Mouse (Mus musculus): Measurements from ENCODE around the gene Spp1. TPM values are rescaled to one million over a fixed set of nuclear protein-coding genes. Genes with fewer than 3 reads are reported as not detected.
"Not testable (repeated sequence)": the region's sequence is repeated elsewhere in the genome, so short reads cannot be mapped to it uniquely, and the experiment has no call there.

Gene Spp1
- total RNA-seq, 1 experiment: 654 TPM

DNA sequence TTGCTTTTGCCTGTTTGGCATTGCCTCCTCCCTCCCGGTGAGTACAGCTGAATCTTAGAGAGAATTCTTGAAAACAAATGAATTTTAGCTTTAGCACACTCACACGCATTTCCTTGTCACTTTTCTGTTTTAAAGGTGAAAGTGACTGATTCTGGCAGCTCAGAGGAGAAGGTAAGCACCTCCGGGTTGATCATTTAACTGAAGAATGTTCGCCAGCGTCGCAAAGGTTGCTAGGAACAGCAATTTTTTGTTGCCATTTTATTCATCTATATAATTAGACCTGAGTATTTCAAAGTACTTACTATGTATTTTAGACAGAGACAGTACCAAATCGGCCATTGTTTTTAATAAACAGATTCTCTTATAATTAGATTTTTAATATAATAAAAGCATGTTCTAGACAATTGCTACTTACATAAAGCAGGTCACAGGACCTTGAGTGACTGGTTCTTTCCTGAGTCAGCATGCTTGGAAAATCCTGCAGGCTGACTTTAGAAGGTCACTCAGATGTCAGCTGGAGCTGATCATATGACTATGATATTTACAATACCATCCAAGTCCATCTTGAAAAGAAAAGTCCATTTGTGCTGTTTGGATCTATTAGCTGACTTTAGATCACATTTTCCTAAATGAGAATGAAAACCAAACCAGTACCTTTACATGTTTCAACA is 1.6 kb downstream of the Spp1 start:
- TF ChIP-seq CHD2 (IDR thresholded peaks at IDR 0.05; ENCODE audit: low read depth, low read length) (no peak), ZNF384 (IDR thresholded peaks at IDR 0.05; ENCODE audit: low read depth, low read length) (no peak), HCFC1 (IDR thresholded peaks at IDR 0.05; ENCODE audit: borderline replicate concordance, insufficient read depth, low read length) (no peak), MAFK (IDR thresholded peaks at IDR 0.05; ENCODE audit: insufficient read depth, low read depth, low read length) (peak; percentile 61; the same call in 1 of the 2 replicates), ZC3H11A (IDR thresholded peaks at IDR 0.05; ENCODE audit: borderline replicate concordance, low read depth, low read length) (no peak)
- DNase-seq (ENCODE audit: low read depth, low spot score): no peak
- in situ Hi-C loops (cut with MboI; ENCODE audit: low sequenced_read_pairs in 2 of 2, unreplicated experiment in 2 of 2): no loop called here
- H3K4me1 ChIP-seq (ENCODE audit: control insufficient read depth in 2 of 2, insufficient read depth in 2 of 2, low read length in 2 of 2, poor library complexity in 1 of 2): peaks cover 15 to 18% of the 10 kb centered on the region in 2 experiments
- H3K9me3 ChIP-seq (ENCODE audit: control insufficient read depth, insufficient read depth, low read depth, low read length): no peaks in the 10 kb centered on the region
- H3K36me3 ChIP-seq (ENCODE audit: control insufficient read depth, insufficient read depth, low read length, poor library complexity, severe bottlenecking): peaks cover 17% of the 10 kb centered on the region
- peak overlapping the region; percentile 47; the same call in 1 of the 2 replicates for H3K9ac ChIP-seq (ENCODE audit: insufficient read depth, low read depth, low read length, poor library complexity, severe bottlenecking)
- H3K27ac ChIP-seq (ENCODE audit: insufficient read depth, low read depth, low read length, poor library complexity, severe bottlenecking): peak overlapping the region; percentile 70; the same call in 1 of the 2 replicates
- H3K4me3 ChIP-seq (ENCODE audit: insufficient read depth in 1 of 2, low read depth in 1 of 2, low read length in 2 of 2, poor library complexity in 1 of 2, severe bottlenecking in 1 of 2): peak overlapping the region; percentile 61 to 65

DNA sequence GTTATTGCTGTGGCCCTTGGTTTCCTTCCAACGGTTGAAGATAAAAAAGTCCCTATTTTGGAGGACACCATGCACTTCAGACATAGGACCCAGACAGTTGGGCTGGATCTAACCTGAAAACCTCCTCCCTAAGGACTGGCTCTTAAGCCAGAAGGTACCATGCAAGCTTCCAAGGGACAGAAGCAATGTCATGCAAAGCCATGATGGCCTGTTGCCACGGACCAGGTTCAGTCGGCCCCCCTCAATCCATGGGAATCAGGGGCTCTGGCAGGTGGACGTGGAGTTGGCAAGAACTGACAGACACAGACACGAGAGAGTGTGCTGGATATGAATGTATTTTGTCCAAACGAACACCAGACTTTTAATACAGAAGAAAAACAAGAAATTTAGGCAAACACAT is 7.5 kb downstream of the Spp1 start:
- DNase-seq (ENCODE audit: low read depth, low spot score): no peak
- Histone ChIP-seq H3K4me1 (ENCODE audit: control insufficient read depth in 2 of 2, insufficient read depth in 2 of 2, low read length in 2 of 2, poor library complexity in 1 of 2) (peaks cover 6 to 14% of the 10 kb centered on the region in 2 experiments), H3K9me3 (ENCODE audit: control insufficient read depth, insufficient read depth, low read depth, low read length) (no peaks in the 10 kb centered on the region), H3K9ac (ENCODE audit: insufficient read depth, low read depth, low read length, poor library complexity, severe bottlenecking) (0 out of 2 replicates have a peak overlapping the region, but pooled peaks have one; percentile 5), H3K27ac (ENCODE audit: insufficient read depth, low read depth, low read length, poor library complexity, severe bottlenecking) (peak overlapping the region; percentile 97), H3K36me3 (ENCODE audit: control insufficient read depth, insufficient read depth, low read length, poor library complexity, severe bottlenecking) (peaks cover 12% of the 10 kb centered on the region), H3K4me3 (ENCODE audit: insufficient read depth in 1 of 2, low read depth in 1 of 2, low read length in 2 of 2, poor library complexity in 1 of 2, severe bottlenecking in 1 of 2) (no peak overlapping the region)
- TF ChIP-seq ZC3H11A (IDR thresholded peaks at IDR 0.05; ENCODE audit: borderline replicate concordance, low read depth, low read length): no peak
- TF ChIP-seq MAFK (IDR thresholded peaks at IDR 0.05; ENCODE audit: insufficient read depth, low read depth, low read length): no peak
- in situ Hi-C loops (cut with MboI; ENCODE audit: low sequenced_read_pairs in 2 of 2, unreplicated experiment in 2 of 2): no loop called here

DNA sequence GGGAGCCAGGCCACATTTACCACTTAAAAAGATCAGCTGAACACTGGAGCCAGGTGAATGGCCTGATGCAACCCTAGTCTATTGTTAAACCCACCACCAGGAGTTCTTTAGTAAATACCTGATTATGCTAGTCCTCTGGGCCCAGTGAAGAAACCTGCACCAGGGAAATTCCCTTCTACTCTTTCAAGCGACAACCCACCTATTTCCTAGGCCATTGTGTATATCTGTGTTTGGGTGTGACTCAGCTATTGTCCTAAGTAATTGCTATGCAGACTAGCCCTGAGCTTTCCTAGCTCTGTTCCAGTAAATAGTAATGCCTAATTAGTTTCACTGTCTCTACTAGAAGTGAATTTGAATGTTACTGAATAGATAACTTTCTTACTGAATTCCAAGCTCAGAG is 7.9 kb downstream of the Spp1 start:
- H3K27ac ChIP-seq (ENCODE audit: insufficient read depth, low read depth, low read length, poor library complexity, severe bottlenecking): peak overlapping the region; percentile 97; the same call in 1 of the 2 replicates
- in situ Hi-C loops (cut with MboI; ENCODE audit: low sequenced_read_pairs in 2 of 2, unreplicated experiment in 2 of 2): no loop called here
- no peak overlapping the region for H3K4me3 ChIP-seq (ENCODE audit: insufficient read depth in 1 of 2, low read depth in 1 of 2, low read length in 2 of 2, poor library complexity in 1 of 2, severe bottlenecking in 1 of 2)
- TF ChIP-seq ZC3H11A (IDR thresholded peaks at IDR 0.05; ENCODE audit: borderline replicate concordance, low read depth, low read length): no peak
- no peak for TF ChIP-seq HCFC1 (IDR thresholded peaks at IDR 0.05; ENCODE audit: borderline replicate concordance, insufficient read depth, low read length)
- TF ChIP-seq MAFK (IDR thresholded peaks at IDR 0.05; ENCODE audit: insufficient read depth, low read depth, low read length): 0 out of 2 replicates have a peak, but pooled peaks have one; percentile 36
- peak; percentile 38 for TF ChIP-seq CHD2 (IDR thresholded peaks at IDR 0.05; ENCODE audit: low read depth, low read length)
- no peak for TF ChIP-seq ZNF384 (IDR thresholded peaks at IDR 0.05; ENCODE audit: low read depth, low read length)
- no peak for DNase-seq (ENCODE audit: low read depth, low spot score)
- H3K9ac ChIP-seq (ENCODE audit: insufficient read depth, low read depth, low read length, poor library complexity, severe bottlenecking): no peak overlapping the region
- peaks cover 9% of the 10 kb centered on the region for H3K36me3 ChIP-seq (ENCODE audit: control insufficient read depth, insufficient read depth, low read length, poor library complexity, severe bottlenecking)
- no peaks in the 10 kb centered on the region for H3K9me3 ChIP-seq (ENCODE audit: control insufficient read depth, insufficient read depth, low read depth, low read length)
- peaks cover 6 to 11% of the 10 kb centered on the region in 2 experiments for H3K4me1 ChIP-seq (ENCODE audit: control insufficient read depth in 2 of 2, insufficient read depth in 2 of 2, low read length in 2 of 2, poor library complexity in 1 of 2)

DNA sequence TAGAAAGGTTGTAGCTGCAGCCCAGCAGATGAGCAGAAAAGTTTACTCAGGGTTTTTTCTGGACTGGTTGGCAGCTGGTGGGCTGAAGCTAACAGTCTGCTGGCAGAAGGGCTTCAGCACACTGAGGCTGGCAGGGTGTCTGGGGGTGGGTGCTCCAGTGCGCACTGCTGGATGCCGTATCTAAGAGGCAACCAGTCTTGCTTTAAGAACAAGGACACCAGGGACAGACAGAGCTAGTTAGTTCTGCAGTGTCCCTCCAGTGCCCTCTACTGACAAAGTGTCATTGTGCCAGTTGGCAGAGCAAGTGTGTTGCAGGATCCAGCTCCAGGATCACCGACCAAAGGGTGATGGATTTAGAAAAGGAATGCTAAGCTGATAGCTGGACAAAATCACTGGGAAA is 11.2 kb downstream of the Spp1 start:
- H3K4me3 ChIP-seq (ENCODE audit: insufficient read depth in 1 of 2, low read depth in 1 of 2, low read length in 2 of 2, poor library complexity in 1 of 2, severe bottlenecking in 1 of 2): no peak overlapping the region
- TF ChIP-seq MAFK (IDR thresholded peaks at IDR 0.05; ENCODE audit: insufficient read depth, low read depth, low read length) (no peak), CHD2 (IDR thresholded peaks at IDR 0.05; ENCODE audit: low read depth, low read length) (no peak), ZC3H11A (IDR thresholded peaks at IDR 0.05; ENCODE audit: borderline replicate concordance, low read depth, low read length) (peak; percentile 45; the same call in 1 of the 2 replicates)
- DNase-seq (ENCODE audit: low read depth, low spot score): no peak
- no peaks in the 10 kb centered on the region for H3K9me3 ChIP-seq (ENCODE audit: control insufficient read depth, insufficient read depth, low read depth, low read length)
- peak overlapping the region; percentile 57; the same call in 1 of the 2 replicates for H3K9ac ChIP-seq (ENCODE audit: insufficient read depth, low read depth, low read length, poor library complexity, severe bottlenecking)
- no peak overlapping the region for H3K27ac ChIP-seq (ENCODE audit: insufficient read depth, low read depth, low read length, poor library complexity, severe bottlenecking)
- in situ Hi-C loops (cut with MboI; ENCODE audit: low sequenced_read_pairs in 2 of 2, unreplicated experiment in 2 of 2): no loop called here
- H3K4me1 ChIP-seq (ENCODE audit: control insufficient read depth in 2 of 2, insufficient read depth in 2 of 2, low read length in 2 of 2, poor library complexity in 1 of 2): peaks cover 12 to 14% of the 10 kb centered on the region in 2 experiments
- no peaks in the 10 kb centered on the region for H3K36me3 ChIP-seq (ENCODE audit: control insufficient read depth, insufficient read depth, low read length, poor library complexity, severe bottlenecking)

DNA sequence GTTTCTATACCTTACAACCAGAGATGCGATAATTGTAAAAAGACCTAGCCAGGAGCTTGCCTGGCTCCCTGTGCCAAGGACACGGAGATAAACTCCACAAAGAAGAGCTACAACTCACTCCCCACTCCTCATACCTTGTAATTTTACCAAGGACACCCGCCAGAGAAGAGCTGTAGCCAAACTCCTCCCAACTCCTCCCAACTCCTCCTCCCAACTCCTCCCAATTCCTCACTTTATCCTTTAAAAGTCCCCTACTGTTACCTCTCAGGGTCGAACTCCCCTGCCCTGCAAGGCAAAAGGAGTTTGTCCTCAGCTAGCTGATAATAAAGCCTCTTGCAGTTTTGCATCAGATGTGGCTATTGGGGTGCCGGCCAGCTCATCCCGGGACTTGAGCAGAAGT is 13.4 kb downstream of the Spp1 start:
- in situ Hi-C loops (cut with MboI; ENCODE audit: low sequenced_read_pairs in 2 of 2, unreplicated experiment in 2 of 2); H3K9ac ChIP-seq (ENCODE audit: insufficient read depth, low read depth, low read length, poor library complexity, severe bottlenecking); H3K27ac ChIP-seq (ENCODE audit: insufficient read depth, low read depth, low read length, poor library complexity, severe bottlenecking); H3K9me3 ChIP-seq (ENCODE audit: control insufficient read depth, insufficient read depth, low read depth, low read length); DNase-seq (ENCODE audit: low read depth, low spot score); H3K36me3 ChIP-seq (ENCODE audit: control insufficient read depth, insufficient read depth, low read length, poor library complexity, severe bottlenecking); H3K4me3 ChIP-seq (ENCODE audit: insufficient read depth in 1 of 2, low read depth in 1 of 2, low read length in 2 of 2, poor library complexity in 1 of 2, severe bottlenecking in 1 of 2): not testable (repeated sequence)
- peaks cover 9 to 10% of the 10 kb centered on the region in 2 experiments for H3K4me1 ChIP-seq (ENCODE audit: control insufficient read depth in 2 of 2, insufficient read depth in 2 of 2, low read length in 2 of 2, poor library complexity in 1 of 2)
